Mouse (Mus musculus) ES-CJ7 (cell line): Measurements from ENCODE around the gene Tsr1.
A peak's percentile ranks its signal among the peaks of the same experiment; 100 is the strongest.

Source experiments
- DNase-seq: peaks from one replicate; pipeline ENCODE4 v3.0.0; 2011; ENCODE audit warnings: low read depth, low spot score

The Tsr1 gene

DNA sequence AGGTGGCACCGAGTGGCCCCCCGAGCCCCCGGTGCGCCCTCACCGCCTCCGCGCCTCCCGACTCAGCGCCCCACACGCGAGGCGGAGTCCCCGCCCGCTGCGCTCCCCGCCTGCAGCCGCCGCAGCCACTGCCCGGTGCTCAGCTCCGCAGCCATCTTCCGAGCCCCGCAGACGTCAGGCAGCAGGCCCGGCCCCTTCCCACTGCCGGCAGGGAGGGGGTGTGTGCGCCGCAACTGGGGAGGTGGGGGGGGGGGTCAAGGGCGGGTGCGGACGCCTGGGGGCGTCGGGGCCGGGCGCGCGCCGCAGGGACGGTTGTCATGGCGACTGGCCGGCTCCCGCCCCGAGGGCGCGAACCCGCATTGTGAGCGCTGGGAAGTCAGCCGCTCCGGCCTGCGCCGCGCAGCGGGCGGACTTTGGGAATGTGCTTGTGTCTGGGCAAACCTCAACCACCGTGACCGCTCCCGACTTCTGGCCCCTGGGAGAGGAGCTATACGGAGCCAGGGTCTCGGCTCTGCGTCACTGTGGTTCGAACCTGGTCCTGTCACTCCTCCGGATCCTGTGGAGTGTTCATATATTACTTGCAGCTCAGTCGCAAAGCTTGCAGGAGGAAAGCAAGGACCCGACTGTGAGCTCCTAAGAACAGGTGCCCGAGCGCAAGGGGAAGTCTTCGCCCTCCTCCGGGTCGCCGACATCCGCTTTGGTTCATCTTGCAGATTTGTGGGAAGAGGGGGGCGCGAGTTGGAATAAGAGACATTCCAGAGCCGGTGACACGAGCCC is 782 bp upstream of the Tsr1 start, which contains the start of gene Sgsm2:
Gene Sgsm2 (minus strand): TSS at position 160 of the 777 bp plus-strand sequence.
- peak; percentile 85 for DNase-seq

DNA sequence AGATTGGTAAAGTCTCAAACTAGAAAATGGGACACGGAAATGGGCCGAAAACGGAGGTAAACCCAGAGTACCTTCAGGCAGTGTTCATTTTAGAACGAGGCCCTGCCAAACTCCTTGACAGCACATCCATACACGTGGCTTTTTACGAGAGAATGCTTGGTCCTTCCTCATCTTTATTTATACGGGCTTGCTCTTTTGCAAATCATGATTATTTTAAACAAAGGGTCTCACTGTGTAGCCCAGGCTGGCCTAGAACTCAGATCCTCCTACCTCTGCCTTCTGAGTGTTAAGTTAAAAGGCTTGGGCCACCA is 601 bp downstream of the Tsr1 start:
- DNase-seq: no peak

DNA sequence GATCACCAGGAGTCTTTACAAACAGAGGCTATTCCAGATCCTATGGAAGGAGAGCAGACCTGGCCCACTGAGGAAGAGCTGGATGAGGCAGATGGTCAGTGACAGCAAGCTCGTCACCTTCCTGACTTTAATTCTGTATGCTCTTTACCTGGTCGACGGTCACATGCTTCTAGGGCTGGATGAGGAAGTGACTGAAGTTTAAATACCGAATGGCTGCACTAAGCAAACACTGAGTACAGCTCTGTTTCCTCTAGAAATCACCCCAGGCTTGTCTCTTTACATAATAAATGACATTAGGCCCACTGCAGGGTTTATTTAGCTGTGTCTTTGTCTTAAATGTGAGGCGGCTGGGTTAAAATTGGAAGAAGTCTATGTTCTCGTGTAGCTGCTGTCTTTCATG is 3.7 kb downstream of the Tsr1 start:
- DNase-seq: no peak

DNA sequence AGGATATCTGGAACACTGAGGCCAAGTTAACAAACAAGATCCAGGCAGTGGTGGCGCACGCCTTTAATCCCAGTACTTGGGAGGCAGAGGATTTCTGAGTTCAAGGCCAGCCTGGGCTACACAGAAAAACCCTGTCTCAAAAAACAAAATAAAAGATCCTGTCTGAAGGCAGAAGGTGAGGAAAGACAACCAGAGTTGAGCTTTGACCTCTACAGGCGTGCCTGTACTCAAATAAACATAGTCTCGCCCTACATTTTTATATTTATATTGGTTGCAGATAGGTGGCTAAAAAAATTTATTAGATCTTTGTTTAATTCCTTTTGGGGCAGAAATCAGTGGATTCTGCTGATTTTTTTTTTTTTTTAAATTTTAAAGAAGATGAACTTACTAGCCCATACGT is 4.5 kb downstream of the Tsr1 start:
- DNase-seq: no peak

DNA sequence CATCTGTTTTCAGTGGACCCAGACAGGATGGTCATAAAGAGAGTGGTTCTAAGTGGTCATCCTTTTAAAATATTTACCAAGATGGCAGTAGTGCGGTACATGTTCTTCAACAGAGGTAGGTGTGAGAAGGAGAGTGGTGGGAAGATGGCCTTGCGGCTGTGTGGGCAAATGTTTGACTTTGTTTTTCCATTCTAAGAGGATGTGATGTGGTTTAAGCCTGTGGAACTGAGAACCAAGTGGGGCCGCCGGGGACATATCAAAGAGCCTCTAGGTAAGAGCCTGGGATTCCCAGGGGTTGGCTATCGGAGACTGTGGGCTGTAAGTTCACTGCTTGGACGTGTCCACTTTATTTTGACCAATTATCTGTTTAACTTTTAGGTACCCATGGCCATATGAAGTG is 10.0 kb downstream of the Tsr1 start:
- no peak for DNase-seq

DNA sequence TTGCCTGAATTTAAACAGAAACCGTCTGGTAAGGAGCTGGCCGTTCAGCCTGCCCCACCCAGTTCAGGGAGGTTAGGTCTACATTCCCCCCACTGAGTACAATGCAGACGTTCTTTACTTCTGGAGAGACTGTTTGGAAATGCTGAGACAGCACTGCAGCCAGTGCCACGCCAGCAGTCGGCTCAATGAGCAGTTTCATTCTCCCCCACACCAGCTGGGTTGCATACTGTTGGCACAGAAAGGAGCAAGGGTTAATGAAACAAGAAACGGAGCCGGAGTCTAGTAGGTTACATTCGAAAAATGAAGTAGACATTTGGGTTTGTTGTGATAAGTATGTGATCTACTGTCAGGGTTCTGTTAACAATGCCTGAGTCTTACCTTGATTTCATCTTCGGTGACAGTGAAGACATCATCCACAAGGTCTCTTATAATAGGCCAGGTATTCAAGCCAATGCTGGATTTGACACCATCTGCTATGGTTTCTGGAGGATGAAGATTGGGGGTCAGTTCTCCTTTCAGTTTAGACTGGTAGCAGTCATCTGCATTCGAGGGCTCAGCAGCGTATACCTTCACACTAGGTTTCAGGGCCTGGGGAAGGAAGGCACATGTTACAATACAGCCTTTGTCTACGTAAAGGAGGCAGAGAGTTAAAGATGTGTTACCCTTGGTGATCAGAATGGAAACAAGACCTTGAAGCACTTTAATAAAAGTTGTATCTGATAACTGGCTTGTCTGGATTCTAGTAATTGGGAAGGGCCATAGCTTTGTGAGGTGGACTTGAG is 10.9 kb downstream of the Tsr1 start:
- no peak for DNase-seq

DNA sequence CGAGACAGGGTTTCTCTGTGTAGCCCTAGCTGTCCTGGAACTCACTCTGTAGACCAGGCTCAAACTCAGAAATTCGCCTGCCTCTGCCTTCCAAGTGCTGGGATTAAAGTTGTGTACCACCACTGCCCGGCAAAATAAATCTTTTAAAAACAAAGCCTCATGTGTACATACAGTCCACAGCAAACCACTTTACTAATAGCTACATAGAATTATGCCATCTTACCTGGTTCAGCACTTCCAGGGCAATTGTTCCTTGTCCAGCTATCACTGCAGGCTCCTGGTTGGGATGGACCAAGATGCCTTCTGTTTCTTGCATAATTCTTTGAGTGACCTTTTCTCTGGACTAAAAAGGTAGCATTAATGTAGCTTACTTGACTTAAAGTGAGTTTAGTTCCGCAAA is 12.1 kb downstream of the Tsr1 start:
- DNase-seq: no peak

DNA sequence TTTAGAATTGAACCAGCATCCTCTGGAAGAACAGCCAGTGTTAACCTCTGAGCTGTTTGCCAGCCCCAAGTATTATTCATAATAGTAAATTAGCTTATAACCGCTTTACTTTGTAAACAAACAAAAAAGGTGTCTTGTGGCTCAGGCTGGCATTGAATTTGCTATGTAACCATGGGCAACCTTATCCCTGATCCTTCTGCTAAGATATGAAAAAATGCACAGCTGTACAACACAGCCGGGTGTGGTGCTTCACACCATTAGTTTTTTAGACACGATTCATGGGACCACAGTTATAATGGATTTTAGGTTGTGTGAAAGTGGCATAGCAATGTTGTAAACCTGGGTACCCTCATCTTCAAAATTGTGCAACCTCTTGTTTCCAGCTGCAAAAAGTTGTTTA is 14.6 kb downstream of the Tsr1 start:
- DNase-seq: no peak

DNA sequence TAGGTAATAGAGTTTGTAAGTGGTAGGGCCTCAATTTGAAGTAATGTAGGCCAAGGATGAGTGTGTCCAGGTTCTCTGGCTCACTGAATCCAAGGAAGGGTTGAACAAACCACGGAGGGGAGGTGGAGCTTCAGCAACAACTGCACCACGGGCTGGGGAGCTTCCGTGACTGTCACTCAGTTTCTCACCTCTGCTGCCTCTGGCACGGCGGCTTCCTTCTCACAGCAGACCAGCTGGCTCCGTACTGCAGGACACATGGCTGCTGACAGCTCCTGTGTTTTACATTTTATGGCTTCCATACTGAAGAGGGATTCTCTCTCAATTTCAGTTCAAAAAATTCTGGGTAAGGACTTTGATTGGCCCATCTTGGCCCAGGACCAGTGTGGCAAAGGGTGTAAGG is 21.4 kb downstream of the Tsr1 start:
- DNase-seq: no peak

DNA sequence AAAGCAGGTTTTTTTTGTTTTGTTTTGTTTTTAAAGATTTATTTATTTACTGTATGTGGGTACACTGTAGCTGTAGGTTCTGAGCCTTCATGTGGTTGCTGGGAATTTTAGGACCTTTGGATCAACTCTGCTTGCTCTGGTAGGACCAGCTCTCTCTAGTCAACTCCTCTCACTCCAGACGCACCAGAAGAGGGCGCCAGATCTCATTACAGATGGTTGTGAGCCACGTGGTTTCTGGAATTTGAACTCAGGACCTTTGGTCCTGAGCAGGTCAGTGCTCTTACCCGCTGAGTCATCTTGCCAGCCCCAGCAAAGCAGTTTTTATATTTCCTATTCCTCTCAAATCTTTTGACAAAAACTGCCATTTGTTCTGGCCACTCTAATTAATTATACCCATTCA is 26.3 kb downstream of the Tsr1 start:
- peak; percentile 65 for DNase-seq

DNA sequence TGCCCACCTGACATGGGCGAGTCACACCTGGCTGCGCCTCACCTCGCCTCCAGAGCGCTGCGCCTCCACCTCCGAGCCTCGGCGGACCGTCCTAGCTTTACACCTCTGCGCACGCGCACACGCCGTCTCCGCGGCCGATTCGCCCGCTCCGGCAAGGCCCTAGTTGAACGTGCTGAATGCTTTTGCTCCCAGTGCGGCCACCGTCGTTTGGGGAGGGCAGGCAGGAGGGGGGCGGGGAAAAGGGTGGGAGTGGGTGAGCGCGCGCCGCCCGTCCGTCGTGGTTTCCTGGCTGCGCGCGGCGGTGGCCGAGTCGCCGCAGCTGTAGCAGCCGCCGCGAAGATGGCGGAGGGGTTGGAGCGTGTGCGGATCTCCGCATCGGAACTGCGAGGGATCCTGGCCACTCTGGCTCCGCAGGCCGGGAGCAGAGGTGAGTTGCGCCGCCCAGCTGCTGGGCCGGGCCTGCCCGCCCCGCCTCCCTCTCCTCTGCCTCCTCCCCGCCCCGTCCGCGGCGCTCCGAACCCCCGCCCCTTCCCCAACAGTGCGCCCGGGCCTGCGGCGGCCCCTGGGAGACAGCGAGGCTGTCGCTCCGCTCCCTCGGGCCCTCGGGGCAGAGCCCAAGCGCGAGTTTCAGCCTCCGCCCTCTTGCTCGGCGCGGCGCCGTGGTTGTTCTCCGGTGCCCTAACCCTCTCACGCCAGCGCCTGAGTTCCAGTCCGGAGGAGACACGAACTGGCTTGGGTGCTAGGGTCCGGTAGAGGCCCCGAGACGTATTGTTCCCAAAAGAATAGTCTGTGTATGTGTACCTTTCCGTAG is 27.9 kb downstream of the Tsr1 start, which contains the start of the genes Smg6 and Srr:
Gene Smg6 (plus strand): TSS at position 247 of the 811 bp plus-strand sequence.
Gene Srr (minus strand): TSS at position 372 of the 811 bp plus-strand sequence.
- peak; percentile 98 for DNase-seq

DNA sequence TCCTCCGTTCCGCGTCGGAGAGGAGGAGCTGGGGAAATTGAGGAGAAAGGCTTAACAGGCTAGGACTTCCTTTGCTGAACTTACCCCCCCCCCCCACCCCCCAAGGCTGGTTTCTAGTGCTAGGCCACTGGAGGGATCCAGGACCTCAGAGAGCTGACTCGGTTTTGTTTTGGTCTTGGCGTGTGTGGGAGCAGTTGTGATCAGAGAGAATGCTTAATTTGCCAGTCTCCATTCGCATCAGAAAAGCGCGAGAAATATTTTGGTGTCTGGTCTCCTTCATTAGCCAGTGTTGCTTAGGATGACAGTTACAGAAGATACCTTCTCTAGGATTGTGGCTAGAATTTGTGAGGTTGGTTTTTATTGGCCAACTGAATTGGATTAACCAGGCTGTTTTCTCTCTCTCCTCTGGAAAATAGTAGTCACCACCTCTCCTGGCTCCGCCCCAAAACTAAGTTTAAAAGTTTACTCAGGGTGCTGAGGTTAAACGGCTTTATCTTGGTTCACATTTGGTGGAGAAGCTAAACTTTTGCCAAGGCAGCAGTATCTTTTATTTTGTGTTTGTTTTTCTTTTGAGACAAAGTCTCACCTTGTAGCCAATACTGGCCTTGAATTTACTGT is 28.6 kb downstream of the Tsr1 start:
- no peak for DNase-seq

DNA sequence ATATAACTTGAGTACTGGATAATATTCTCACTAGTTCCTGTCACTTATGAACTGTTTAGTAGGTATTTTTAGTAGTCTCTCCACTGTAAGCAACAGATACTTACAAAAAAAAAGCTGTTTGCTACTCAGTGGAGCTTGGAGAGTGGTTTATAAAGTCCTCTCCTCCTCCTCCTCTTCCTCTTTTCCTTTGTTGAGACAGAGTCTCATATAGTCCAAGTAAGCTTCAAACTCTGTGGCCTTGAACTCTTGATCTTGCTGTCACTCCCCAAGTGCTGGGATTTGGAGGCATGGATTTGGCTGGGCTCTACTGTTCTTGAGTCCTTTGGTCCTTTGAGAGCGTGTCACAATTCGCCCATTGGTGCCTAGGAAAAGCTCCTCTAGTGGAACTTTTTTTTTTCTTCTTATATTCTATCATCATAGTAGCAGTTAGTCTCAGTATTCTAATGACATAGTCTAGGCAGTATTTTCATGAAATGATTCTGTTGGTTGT is 29.4 kb downstream of the Tsr1 start:
- no peak for DNase-seq

DNA sequence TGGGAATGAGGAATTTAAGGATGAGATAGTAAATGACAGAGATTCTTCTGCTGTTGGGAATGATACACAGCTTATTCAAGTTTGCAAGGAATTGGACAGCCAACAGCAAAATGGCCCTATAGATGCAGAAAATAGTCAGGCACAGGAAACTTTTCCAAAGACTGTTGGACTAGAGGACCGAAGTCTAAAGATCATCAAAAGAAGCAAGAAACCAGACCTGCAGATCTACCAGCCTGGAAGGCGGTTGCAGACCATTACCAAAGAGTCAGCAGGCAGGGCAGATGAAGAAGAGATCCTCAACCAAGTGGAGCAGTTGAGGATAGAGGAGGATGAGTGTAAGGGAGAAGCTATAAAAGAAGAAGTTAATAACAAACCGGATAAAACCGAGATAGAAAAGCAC is 31.2 kb downstream of the Tsr1 start:
- no peak for DNase-seq

DNA sequence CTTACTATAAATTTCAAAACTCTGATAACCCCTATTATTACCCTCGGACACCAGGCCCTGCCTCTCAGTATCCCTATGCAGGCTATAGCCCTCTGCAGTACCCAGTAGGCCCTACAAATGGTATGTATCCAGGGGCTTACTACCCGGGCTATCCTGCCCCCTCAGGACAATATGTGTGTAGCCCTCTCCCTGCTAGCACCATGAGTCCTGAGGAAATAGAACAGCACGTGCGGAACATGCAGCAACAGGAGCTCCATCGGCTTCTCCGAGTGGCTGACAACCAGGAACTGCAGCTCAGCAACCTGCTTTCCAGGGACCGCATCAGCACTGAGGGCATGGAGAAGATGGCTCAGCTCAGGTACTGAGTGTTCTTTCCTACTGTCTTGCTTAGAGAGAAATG is 32.5 kb downstream of the Tsr1 start:
- peak; percentile 46 for DNase-seq

DNA sequence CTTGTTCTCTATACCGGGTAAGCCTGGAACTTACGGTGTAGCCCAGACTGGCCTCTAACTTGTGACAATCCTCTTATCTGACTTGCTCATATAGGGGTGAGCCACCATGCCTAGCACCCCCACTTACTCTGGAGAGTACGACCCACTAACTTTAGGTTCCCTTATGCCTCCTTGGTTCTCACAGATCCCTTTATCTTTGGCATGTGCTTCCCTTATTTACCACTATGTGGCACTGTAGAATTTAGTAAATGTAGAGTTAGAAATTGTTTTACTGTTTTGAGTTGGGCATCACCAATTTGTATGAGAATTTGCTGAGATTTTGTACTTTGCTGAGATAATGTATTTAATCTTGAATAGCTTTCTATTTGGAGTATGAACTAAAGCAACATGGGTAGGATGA is 48.5 kb downstream of the Tsr1 start:
- DNase-seq: peak; percentile 42

DNA sequence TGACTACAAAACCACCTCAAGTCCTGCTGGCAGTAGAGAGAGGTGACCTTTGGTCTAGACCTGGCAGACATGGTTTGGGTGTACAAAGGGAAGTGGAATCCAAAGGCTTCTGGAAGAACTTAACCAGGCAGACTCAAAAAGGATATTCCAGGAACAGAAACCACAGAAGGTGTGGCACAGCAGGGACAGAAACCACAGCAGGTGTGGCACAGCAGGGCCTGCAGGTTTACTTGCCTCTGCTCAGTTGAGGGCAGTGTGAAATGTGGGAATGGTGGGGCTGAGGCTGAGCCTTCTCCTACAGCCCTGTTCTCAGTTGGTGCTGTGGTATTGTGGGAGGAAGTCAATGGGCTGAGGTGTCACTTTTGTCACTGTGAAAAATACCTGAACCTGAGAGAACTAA is 57.0 kb downstream of the Tsr1 start:
- DNase-seq: no peak

DNA sequence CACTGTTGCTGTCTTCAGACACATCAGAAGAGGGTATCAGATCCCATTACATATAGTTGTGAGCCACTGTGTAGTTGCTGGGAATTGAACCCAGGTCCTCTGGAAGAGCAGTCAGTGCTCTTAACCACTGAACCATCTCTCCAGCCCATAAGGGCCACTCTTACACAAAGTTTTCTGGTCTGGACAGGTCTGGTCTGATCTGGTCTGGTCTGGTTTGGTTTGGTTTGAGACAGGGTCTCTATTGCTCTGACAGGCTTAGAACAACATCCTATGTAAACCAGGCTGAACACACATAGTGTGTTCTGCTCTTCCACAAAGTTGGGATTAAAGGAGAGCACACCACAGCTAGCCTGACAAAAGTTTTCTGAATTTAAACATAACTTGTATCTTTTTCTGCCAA is 58.1 kb downstream of the Tsr1 start:
- DNase-seq: peak; percentile 69

DNA sequence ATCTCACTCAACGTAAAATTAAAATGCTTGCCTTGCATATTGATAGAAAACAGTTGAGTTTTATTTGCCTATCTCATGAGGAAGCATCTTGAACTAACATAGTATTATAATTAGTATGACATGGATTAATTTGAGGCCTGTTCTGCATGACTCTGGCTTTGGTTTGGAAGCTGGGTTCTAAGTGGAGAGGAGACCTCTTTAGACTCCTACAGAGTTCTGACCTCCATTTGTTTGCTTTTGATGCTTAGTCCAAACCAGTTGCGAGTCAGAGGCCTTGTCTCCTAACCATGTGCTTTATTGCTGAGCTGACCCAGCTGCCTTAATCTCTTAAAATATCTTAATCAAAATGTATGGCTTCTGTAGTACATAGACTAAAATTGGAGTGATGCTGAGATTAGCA is 59.7 kb downstream of the Tsr1 start:
- DNase-seq: no peak
